Mouse (Mus musculus) spleen, adult 2 months (tissue): ENCODE results near the gene Wipf2. TPM values are rescaled to one million over a fixed set of nuclear protein-coding genes. Genes with fewer than 3 reads are reported as not detected.

Source experiments
- DNase-seq, 2 experiments: peaks; one replicate each; pipeline versions ENCODE4 v3.0.0 to v3.0.0-alpha.2; 2012 to 2021; ENCODE audit warnings: low spot score in 2 of 2, low read depth in 1 of 2
- H3K27ac ChIP-seq: fragments of 200-500 bp; 2 replicates; pipeline ENCODE4 v1.5.1; 2012; ENCODE audit warnings: low read length, inconsistent platforms; ENCODE audit not compliant: insufficient read depth
- H3K27me3 ChIP-seq: fragments of 200-500 bp; 2 replicates; pipeline ENCODE4 v1.6.1; 2012; ENCODE audit warnings: mild to moderate bottlenecking, moderate library complexity, low read length, inconsistent platforms; ENCODE audit not compliant: control insufficient read depth, insufficient read depth
- H3K36me3 ChIP-seq: fragments of 200-500 bp; 2 replicates; pipeline ENCODE4 v1.6.1; 2012; ENCODE audit warnings: mild to moderate bottlenecking, low read length, inconsistent platforms; ENCODE audit not compliant: control insufficient read depth, insufficient read depth
- H3K4me1 ChIP-seq: fragments of 200-500 bp; 2 replicates; pipeline ENCODE4 v1.6.1; 2011; ENCODE audit warnings: inconsistent platforms; ENCODE audit not compliant: control insufficient read depth, insufficient read depth, insufficient read length
- H3K4me3 ChIP-seq: fragments of 200-500 bp; 2 replicates; pipeline ENCODE4 v1.5.1; 2011; ENCODE audit warnings: mild to moderate bottlenecking, inconsistent platforms; ENCODE audit not compliant: insufficient read depth, insufficient read length; ENCODE audit errors: extremely low read depth
- CTCF ChIP-seq: fragments of 200-500 bp; IDR thresholded peaks from 2 replicates; pipeline ENCODE4 v1.5.1; 2011; ENCODE audit warnings: mild to moderate bottlenecking, inconsistent platforms; ENCODE audit not compliant: insufficient read depth, insufficient read length, insufficient replicate concordance; ENCODE audit errors: extremely low read depth
- POLR2A ChIP-seq: fragments of 200-500 bp; IDR thresholded peaks from 2 replicates; pipeline ENCODE4 v1.6.1; 2011; ENCODE audit warnings: low read depth, low read length, inconsistent platforms
- WGBS: fragments of 180-500 bp; shearing (Covaris S2); methylation state at CpG from one replicate; pipeline ENCODE4 v1.1.7; 2018; 5-methylcytosine and 5-hydroxymethylcytosine counted together
- polyA plus RNA-seq: library from polyadenylated mRNA; depleted of rRNA; stranded (reverse); fragments of >200 nt; gene quantifications from 2 replicates; pipeline ENCODE4 v1.2.3, GENCODE M21; 2012

Wipf2 gene
- polyA plus RNA-seq, 1 experiment, result 8.0 TPM

DNA sequence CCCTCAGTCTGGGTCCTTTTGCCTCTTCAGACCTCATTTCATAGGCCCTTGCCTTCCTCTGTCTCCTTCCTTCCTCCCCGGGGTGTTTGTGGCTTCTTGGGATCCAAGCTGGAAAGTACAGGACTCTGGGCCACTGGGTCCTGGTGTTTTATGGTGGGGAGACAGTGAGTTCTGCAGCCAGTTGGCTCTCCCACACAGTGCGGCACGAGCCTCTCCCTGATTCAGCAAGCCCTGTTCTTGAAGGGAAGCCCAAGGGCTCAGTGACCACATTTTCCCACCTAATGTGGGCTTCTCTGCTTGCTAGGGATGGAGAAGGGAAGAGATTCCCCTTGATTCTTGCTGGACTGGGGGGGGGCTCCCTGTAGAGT lies 79.1 kb downstream of the Wipf2 start:
- Histone ChIP-seq H3K4me3 (peak overlapping the region; percentile 62; the same call in 1 of the 2 replicates), H3K27me3 (no peaks in the 10 kb centered on the region), H3K4me1 (peaks cover 70% of the 10 kb centered on the region), H3K36me3 (no peaks in the 10 kb centered on the region), H3K27ac (peak overlapping the region; percentile 85)
- TF ChIP-seq CTCF (no peak), POLR2A (no peak)
- DNase-seq, result no peak
- 8% methylated on average over 3 of the region's 3 CpGs for WGBS

GRCm38 (mm10) chr11:98942923-98943641 lies 79.6 kb downstream of the Wipf2 start:
- H3K27me3 ChIP-seq, result no peaks in the 10 kb centered on the region
- H3K4me3 ChIP-seq, result peak overlapping the region; percentile 16; the same call in 1 of the 2 replicates
- peaks cover 73% of the 10 kb centered on the region for H3K4me1 ChIP-seq
- TF ChIP-seq POLR2A (no peak), CTCF (no peak)
- no peaks in the 10 kb centered on the region for H3K36me3 ChIP-seq
- WGBS, result 13% methylated on average over 8 of the region's 8 CpGs
- peak; percentile 70 to 79 for DNase-seq
- H3K27ac ChIP-seq, result peak overlapping the region; percentile 85

DNA sequence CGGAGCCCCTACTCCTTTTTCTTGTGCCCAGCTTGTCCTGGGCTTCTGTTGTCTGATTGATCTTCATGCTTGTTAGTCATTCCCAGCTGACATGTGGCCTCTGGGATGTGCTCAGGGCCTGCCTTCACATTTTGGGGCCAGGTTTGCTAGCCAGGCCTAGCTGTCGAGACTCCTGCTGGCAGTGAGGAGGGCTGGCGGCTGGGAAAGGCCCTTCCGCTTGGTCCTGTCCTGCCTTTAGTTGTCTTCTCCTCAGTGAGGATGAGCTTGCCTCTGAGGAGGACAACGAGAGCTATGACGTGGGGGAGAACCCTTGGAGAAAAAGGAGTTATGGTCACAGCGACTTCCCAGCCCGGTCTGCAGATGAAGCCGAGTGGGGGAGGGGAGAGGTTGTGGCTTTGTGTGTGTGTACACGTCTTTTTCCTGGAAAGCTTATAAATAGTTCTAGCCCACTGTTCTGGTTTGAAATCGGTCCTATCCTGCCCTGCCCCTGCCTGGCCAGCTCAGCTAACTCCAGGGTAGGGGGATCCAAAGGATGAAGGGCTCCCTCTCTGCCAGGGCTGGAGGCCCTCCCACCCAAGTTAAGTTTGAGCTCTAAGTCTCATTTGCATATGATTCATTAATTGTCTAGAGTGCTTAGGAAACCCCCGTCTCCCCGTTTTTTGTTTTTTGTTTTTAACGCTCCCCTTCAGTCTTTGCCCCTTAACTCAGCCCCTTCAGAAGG lies 80.5 kb downstream of the Wipf2 start:
- Histone ChIP-seq H3K27me3 (no peaks in the 10 kb centered on the region), H3K27ac (peak overlapping the region; percentile 85)

GRCm38 (mm10) chr11:98944897-98945604 lies 81.6 kb downstream of the Wipf2 start:
- WGBS, result 38% methylated on average over 11 of the region's 11 CpGs

More for the DNA sequence above, 80.5 kb downstream of the Wipf2 start:
- no peak for DNase-seq
- WGBS, result 21% methylated on average over 14 of the region's 14 CpGs
- Histone ChIP-seq H3K36me3 (no peaks in the 10 kb centered on the region), H3K4me1 (peaks cover 79% of the 10 kb centered on the region), H3K4me3 (peak overlapping the region; percentile 16; the same call in 1 of the 2 replicates)
- TF ChIP-seq POLR2A (no peak), CTCF (no peak)

GRCm38 (mm10) chr11:98945605-98945977 lies 82.2 kb downstream of the Wipf2 start:
- no peak for DNase-seq
- Histone ChIP-seq H3K4me1 (peaks cover 79% of the 10 kb centered on the region), H3K4me3 (peak overlapping the region; percentile 11; the same call in 1 of the 2 replicates), H3K36me3 (peaks cover 4% of the 10 kb centered on the region), H3K27me3 (no peaks in the 10 kb centered on the region), H3K27ac (peak overlapping the region; percentile 85)
- TF ChIP-seq POLR2A, result no peak
- no peak for TF ChIP-seq CTCF
- WGBS, result 32% methylated on average over 3 of the region's 3 CpGs

More at GRCm38 (mm10) chr11:98944897-98945604, 81.6 kb downstream of the Wipf2 start:
- no peak for DNase-seq
- peak overlapping the region; percentile 5; the same call in 1 of the 2 replicates for H3K4me3 ChIP-seq
- H3K27me3 ChIP-seq, result no peaks in the 10 kb centered on the region
- H3K36me3 ChIP-seq, result no peaks in the 10 kb centered on the region
- peak overlapping the region; percentile 85 for H3K27ac ChIP-seq
- TF ChIP-seq CTCF, result no peak
- no peak for TF ChIP-seq POLR2A
- H3K4me1 ChIP-seq, result peaks cover 79% of the 10 kb centered on the region

GRCm38 (mm10) chr11:98947969-98948569 lies 84.6 kb downstream of the Wipf2 start:
- TF ChIP-seq CTCF, result no peak
- no peak for TF ChIP-seq POLR2A
- Histone ChIP-seq H3K4me1 (peaks cover 82% of the 10 kb centered on the region), H3K27me3 (no peaks in the 10 kb centered on the region), H3K4me3 (no peak overlapping the region; the same call in 1 of the 2 replicates), H3K27ac (peak overlapping the region; percentile 78), H3K36me3 (peaks cover 11% of the 10 kb centered on the region)
- no peak for DNase-seq
- WGBS, result 9% methylated on average over 18 of the region's 18 CpGs
